Mouse (Mus musculus): ENCODE results near the gene Gstp3. TPM values are rescaled to one million over a fixed set of nuclear protein-coding genes. Genes with fewer than 3 reads are reported as not detected.
"Not testable (repeated sequence)": the region's sequence is repeated elsewhere in the genome, so short reads cannot be mapped to it uniquely, and the experiment has no call there.

Gstp3 gene
- total RNA-seq, 2 experiments from 2014 or later: not detected

DNA sequence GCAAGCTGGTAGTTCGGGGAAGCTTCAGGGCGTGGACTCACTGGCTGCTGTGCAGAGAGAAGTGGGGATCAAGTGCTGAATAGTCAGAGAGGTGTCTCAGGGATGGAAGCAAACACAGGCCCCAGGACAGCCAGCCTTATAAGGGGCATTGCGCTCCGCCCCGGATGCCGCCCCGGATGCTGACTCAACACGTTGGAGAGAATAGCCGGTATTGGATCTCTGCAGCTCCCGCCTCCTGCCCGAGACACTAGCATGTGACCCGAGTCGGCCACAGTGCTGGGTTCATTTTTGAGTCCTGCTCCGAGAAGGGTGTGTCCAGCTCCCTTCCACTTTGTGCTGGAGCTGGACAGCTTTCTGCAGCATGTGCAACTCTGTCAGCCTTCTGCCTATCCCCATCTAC lies 17.2 kb downstream of the Gstp3 start:
- DNase-seq (ENCODE audit: low spot score in 2 of 2): no peak

DNA sequence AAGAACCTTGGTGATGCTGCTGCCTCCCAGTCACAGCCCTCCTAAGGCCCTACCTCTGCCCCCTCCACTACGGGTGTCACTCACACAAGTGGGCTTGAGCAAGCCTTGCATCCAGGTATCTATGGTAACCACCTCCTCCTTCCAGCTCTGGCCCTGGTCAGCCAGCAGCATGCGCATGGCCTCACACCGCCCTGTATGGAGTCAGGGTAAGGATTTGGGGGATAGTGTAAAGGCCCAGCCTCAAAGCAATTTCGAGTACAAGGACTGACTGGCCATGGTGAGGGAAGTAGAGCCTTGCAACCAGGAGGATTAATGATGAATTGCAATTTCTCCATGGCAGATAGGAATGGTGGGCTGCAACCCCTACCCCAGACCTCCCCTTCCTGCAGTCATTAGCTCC lies 17.9 kb downstream of the Gstp3 start:
- DNase-seq (ENCODE audit: low spot score in 2 of 2): not testable (repeated sequence)

DNA sequence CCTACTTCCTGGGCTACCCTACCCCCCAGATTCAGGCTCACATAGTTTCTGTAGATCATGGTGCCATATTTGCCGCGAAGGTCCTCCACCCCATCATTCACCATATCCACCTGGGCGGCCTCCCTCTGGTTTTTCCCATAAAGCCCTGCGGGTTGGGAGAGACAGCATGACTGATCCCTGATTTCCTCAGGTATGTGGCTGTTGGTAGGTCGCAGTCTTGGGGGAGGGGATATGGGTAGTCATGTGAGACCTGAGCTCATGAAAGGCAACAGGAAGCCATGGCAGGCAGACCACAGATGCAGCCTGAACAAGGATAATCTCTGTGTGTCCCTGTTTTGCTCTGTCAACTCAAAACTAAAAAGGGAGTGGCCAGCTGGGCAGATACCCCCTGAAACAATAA lies 18.4 kb downstream of the Gstp3 start:
- not testable (repeated sequence) for DNase-seq (ENCODE audit: low spot score in 2 of 2)

DNA sequence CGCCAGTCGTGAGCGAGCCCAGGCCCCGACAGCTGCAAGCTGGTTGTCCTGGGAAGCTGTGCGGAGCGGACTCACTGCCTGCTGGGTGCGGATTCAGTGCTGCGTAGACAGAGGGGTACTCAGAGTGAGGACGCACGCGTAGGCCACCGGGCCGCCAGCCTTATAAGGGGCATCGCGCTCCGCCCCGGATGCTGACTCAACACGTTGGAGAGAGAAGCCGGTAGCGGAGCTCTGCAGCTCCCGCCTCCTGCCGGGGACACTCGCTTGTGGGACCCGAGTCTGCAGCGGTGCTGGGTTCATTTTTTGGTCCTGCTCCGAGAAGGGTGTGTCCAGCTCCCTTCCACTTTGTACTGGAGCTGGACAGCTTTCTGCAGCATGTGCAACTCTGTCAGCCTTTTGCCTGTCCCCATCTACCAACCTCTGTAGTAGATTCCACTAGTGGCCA lies 21.6 kb downstream of the Gstp3 start, which contains the start of gene Gstp1:
TSS of gene Gstp1 (minus strand) at position 198 of the 445 bp plus-strand sequence.
- DNase-seq (ENCODE audit: low spot score in 2 of 2): peak; percentile 87 to 90

DNA sequence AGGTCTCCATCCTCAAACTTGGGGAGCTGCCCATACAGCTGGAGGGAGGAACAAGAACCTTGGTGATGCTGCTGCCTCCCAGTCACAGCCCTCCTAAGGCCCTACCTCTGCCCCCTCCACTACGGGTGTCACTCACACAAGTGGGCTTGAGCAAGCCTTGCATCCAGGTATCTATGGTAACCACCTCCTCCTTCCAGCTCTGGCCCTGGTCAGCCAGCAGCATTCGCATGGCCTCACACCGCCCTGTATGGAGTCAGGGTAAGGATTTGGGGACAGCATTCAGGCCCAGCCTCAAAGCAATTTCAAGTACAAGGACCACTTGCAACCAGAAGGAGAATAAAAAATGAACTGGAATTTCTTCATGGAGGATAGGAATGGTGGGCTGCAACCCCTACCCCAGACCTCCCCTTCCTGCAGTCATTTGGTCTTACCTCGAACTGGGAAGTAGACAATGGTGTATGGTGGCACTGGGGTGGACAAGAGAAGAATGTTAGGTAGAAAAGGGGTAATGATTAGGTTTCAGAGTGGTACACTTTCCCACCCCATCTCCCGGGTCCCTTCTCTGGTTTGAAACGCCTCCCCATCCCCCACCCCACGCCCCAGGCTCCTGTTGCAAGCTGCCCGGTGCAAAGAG lies 22.1 kb downstream of the Gstp3 start:
- not testable (repeated sequence) for DNase-seq (ENCODE audit: low spot score in 2 of 2)

DNA sequence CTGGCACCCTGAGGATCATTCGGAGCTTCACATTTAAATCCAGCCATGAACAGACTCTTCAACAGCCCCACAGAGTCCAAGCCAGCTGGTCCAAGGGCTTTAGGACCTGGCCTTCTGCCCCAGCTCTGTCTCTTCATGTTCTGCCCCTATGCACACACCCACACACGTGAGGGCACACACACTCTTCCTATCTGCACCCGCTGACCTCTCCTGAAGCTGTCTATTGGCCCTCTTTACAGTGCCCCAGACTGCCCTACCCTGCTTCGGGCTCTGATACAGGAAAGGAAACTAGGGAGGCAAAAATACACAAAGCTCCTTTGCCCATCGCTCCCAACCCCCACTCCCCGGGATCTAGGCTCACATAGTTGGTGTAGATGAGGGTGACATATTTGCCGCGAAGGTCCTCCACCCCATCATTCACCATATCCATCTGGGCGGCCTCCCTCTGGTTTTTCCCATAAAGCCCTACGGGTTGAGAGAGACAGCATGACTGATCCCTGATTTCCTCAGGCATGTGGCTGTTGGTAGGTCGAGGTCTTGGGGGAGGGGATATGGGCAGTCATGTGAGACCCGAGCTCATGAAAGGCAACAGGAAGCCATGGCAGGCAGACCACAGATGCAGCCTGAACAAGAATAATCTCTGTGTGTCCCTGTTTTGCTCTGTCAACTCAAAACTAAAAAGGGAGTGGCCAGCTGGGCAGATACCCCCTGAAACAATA lies 22.9 kb downstream of the Gstp3 start:
- no peak for DNase-seq (ENCODE audit: low spot score in 2 of 2)

DNA sequence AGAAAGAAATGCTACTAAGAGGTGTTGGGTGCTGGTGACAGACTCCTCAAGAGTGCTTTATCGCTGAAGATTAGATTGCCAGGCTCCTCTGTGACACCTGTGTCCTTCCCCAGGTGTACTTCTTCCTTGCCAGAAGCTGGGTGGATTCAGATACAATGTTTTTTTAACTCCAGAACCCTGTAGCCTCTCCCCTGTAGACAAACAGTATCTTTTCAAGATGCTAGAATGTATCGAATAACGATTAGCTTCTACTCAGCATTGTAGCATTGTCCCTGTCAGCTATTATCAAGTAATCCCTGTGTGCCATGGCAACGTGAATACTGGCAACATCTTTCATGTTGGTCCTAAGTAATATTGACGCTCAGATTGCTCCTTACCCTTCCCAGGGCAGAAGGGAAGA lies 25.6 kb downstream of the Gstp3 start:
- DNase-seq (ENCODE audit: low spot score in 2 of 2): no peak

DNA sequence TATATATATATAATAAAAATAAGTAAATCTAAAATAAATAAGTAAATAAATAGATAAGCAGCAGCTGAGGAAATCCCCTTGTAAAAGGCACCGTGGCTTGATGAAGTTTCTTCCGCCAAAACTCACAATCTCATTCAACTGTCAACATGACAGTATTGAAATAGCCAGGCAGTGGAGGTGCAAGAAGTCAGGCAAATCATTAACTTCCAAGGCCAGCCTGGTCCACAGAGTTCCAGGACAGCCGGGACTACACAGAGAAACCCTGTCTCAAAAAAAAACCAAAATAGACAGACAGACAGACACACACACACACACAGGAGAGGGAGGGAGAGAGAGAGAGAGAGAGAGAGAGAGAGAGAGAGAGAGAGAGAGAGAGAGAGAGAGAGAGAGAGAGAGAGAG lies 26.1 kb downstream of the Gstp3 start:
- DNase-seq (ENCODE audit: low spot score in 2 of 2): no peak

DNA sequence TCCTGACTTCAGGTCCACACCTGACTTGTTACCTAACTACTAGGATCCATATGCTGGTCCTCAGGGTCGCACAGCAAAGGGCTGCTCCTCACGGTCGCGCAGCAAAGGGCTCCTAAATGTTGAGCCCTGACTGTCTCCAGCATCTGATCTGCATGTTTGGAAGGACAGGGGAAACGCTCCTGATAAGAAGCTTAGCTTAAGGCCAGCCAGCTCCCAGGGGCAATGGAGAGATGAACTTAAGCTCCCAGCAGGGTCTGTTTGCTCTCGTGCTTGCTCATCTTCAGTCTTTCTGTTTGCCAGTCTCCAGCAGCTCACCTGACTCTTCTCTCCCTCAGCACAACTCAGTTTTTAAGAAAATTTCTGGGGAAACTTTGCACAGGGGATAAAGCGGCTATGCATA lies 26.7 kb downstream of the Gstp3 start:
- no peak for DNase-seq (ENCODE audit: low spot score in 2 of 2)

DNA sequence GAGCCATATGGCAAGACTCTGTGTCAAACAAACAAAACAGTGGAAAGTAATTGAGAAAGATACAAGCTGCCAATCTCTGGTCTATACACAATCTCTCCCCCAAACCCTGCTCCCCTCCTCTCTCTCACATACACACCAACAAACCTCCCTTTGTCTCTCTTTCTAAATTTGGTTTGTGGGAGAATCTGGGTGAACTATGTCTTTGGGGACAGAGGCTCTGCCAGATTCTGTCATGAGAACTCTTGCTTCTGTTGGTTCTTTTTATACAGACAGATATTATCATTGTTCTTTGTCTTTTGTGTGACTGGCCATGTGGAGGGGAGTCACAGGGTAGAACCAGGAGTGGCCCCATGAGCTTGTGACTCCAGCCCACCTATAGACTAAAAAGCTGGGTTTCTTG lies 31.8 kb downstream of the Gstp3 start:
- DNase-seq (ENCODE audit: low spot score in 2 of 2): no peak

DNA sequence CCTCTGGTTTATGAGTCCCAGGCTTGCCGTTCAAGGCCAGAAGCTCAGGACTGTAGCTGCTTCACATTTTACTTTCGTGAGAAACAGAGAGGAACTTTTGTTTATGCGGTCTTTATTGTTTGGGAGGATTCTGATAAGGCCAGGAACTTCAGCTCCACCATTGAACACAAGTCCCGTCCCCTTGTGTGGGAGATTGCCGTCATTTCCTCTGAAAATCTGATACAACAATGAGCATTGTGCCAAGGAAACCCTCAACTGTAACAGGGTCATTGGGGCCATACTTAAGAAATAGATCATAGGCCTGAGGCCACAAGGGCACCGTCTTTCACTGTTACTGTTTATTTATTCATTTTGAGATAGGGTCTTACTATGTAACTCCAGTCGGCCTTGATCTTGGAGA lies 36.2 kb downstream of the Gstp3 start:
- no peak for DNase-seq (ENCODE audit: low spot score in 2 of 2)

DNA sequence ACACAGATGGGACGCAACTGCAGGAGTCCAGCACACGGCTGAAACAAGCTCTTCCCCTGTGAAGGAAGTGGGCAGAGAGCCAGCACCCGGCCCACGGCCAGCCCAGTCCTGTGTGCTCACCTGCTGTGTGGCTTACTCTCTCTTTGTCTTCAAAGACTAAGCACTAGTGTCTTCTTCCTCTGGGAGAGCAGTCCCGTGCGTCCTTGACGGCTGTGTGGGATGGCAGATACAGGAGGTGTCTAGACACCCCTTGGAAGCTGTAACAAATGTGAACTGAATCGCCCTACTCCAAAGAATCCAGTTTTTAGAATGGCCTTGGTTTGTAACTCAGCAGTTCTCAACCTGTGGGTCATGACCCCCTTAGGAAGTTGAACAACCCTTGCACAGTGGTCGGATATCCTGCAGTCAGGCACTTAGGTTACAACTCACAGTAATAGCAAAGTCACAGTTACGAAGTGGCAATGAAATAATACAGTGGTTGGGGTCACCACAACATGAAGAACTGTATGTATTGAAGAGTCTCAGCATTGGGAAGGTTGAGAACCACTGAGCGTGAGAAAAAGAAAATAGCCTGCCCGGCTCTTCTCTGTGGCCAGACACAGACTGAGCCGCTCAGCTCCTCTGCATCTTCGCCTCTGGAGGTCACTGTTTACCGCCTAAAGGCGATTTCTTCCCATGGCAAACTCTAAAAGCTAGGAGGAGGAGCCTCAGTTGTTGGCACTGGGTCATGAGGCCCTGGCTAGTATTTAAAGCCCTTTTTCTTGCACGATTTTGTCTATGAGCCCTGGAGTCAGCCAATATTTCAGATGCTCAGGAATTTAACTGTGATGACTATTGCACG lies 40.4 kb downstream of the Gstp3 start:
- peak; percentile 69 to 82 for DNase-seq (ENCODE audit: low spot score in 2 of 2)

DNA sequence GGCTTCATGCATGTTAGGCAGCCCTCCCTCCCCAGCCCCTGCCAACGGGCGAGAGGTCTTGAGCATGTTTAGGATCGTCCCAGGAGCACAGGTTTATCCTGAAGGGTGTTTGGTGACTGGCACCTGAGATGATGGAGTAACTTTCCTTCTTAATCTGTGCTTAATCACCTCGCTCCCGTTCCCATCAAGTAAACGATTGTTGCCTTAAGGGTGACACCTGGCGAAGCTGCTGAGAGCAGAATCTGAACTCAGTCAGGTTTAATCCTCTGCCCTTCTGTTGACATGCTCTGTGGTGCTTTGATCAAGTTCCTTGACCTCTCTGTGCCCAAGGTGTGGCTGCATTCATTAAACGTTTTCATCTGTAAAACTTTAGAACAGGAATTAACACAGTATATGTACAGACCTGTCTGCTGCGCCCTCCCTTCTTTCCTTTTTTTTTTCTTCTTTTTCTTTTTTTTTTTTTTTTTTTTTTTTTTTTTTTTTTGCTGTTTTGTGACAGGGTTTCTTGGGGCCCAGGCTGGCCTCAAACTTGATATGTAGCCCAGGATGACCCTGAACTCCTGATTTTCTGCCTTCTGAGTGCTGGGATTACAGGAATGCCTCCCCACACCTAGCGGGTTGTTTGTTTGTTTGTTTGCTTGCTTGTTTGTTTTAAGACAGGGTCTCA lies 41.3 kb downstream of the Gstp3 start:
- no peak for DNase-seq (ENCODE audit: low spot score in 2 of 2)

DNA sequence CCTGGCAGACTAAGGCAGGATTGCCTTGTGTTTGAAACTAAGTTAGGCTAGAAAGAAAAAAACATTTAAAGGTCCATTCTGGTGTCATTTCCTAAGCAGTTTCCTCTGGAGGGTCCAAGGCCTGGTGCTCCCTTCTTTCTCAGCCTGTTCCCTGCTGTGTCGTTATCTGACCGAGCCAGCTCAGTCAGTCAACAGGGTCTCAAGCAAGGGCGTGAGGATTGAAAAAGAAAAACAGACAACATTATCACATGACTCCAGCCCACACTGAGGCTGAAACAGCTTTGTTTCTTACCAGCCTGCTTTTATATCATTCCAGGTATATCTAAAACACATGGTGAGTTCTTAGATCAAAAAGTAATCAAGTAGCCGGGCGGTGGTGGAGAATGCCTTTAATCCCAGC lies 43.7 kb downstream of the Gstp3 start:
- no peak for DNase-seq (ENCODE audit: low spot score in 2 of 2)

DNA sequence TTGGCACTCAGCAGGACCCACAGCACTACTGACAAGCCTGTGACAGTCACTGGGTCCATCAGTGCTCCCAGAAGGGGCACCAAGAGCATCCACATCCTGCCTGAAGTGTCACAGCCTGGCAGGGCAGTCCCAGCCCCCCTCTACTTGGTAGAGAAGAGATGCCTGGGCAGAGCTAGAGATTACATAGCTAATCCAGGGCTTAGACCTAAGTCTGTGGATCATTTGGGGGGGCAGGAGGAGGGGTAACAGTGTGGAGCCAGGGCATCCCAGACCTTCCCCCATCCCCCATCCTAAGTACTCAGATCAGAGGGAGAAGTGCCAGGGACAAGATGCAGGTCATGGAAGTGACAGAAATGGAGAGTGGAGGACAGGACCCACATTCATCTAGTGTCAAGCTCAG lies 44.6 kb downstream of the Gstp3 start:
- DNase-seq (ENCODE audit: low spot score in 2 of 2): no peak

DNA sequence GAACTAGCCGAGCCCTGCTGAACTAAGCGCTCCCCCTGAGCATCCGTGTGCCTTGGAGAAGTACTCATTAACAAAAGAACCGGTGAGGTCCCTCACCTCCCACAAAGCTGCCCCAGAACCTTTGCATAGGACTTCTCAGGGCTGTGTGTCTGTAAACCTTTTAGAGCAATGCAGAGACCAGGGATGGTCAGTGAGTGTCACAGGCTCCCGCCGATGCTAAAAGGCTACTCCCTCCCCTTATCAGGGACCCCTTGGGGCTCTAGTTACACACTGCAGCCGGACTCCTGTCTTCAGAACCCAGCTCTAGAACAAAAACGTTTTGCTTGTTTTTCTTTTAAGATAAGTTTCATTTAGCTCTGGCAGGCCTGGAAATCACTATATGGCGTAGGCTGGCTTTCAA lies 46.3 kb downstream of the Gstp3 start:
- DNase-seq (ENCODE audit: low spot score in 2 of 2): no peak

DNA sequence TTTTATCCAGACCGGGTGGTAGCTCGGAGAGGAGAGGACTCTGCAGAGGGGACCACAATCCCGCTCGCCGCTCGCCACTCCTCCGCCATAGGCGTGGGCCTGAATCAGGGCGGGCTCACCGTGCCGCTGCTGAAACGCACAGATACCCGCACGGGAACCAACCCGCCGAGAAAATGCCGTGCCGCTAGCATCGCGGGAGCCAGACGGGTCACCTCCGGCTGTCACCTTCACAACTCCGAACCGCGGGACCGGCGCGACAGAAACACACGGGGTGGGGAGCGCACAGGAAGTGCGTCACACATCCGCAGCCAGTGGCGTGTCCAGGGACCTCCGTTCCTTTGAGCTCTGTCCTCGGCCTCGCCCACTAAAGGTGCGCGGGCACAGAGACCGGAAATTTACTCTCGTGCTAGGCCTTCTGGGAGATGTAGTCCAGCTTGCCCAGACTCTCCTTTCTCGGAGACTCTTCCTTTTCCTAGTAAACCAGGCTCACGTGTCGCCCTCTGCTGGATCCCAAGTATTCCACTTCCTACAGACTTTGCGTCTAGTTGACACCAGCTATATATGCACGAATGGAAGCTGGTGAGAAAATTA lies 46.8 kb downstream of the Gstp3 start, which contains the start of gene Ndufv1:
TSS of gene Ndufv1 (minus strand) at position 375 of the 591 bp plus-strand sequence.
- DNase-seq (ENCODE audit: low spot score in 2 of 2): peak; percentile 96 to 99

DNA sequence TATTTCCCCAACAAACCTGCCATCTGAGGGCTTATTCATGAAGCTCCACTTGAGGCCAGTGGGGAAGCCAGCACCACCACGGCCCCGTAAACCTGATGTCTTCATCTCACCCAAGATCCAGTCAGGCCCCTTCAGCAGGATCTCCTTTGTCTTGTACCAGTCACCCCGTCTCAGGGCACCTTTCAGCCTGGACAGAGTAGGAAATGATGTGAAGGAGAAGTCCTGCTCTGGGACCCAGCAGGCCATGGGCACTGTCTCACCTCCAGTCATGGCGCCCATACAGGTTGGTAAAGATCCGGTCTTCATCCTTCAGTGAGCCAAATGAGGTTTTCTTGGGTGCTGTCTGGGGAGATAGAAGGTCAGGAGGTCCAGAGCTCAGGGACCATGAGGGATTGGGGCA lies 48.3 kb downstream of the Gstp3 start:
- no peak for DNase-seq (ENCODE audit: low spot score in 2 of 2)
